Mouse (Mus musculus) right cerebral cortex, postnatal 4 days (tissue): ENCODE measurements around the gene Usp29.
A peak's percentile ranks its signal among the peaks of the same experiment; 100 is the strongest.

ENCODE experiments used
- DNase-seq: peaks from one replicate; pipeline ENCODE4 v3.0.0-alpha.2; 2022

Usp29 gene

GRCm38 (mm10) chr7:6730241-6730640 lies at the start of gene Usp29, which contains the start of gene Peg3:
Usp29 (plus strand) TSS chr7:6730578.
Peg3 (minus strand) TSS chr7:6730431.
- peak; percentile 79 for DNase-seq

- DNase-seq, result no peak
Observed at GRCm38 (mm10) chr7:6685511-6685910, 44.9 kb upstream of the Usp29 start.

DNA sequence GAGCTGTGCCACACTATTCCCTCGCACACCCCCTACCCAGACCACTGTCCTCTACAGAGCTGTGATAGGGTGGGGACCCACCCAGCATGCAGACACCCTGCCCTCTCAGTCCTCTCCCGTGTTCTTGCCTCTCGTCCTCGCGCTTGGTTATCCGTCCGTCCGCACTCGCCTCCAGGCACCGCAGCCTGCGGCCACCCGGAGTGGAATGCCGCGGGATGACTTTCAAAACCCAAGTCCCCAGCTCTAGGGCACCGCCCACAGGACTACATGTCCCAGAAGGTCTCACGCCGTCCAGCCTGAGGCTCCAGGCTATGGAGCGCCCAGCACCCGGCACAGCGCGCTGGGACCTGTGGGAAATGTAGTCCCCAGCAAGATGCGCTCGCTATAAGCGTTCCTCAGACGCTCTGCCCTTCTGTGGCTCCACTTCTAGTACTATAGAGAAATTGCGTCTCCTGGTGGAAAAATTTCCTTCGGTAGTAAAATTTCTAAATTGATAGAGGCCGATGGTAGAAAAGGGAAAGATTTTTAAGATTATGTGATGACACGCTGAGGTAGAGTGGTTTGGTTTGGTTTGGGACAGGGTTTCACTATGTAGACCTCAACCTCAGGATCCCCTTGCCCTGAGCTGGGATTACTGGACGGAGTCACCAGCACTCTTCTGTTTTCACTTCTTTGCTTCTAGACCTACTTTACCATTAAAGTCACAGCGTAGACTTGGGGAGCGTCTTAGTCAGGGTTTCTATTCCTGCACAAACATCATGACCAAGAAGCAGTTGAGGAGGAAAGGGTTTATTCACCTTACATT lies 33.9 kb upstream of the Usp29 start, which contains the start of gene Zim1:
Gene Zim1, minus strand, starts transcription at position 210 of the 805 bp plus-strand sequence.
- DNase-seq, result peak; percentile 87

- DNase-seq, result no peak
Observed at GRCm38 (mm10) chr7:6699230-6699629, 31.1 kb upstream of the Usp29 start.

- no peak for DNase-seq
Observed at GRCm38 (mm10) chr7:6707416-6708015, 22.9 kb upstream of the Usp29 start.

DNA sequence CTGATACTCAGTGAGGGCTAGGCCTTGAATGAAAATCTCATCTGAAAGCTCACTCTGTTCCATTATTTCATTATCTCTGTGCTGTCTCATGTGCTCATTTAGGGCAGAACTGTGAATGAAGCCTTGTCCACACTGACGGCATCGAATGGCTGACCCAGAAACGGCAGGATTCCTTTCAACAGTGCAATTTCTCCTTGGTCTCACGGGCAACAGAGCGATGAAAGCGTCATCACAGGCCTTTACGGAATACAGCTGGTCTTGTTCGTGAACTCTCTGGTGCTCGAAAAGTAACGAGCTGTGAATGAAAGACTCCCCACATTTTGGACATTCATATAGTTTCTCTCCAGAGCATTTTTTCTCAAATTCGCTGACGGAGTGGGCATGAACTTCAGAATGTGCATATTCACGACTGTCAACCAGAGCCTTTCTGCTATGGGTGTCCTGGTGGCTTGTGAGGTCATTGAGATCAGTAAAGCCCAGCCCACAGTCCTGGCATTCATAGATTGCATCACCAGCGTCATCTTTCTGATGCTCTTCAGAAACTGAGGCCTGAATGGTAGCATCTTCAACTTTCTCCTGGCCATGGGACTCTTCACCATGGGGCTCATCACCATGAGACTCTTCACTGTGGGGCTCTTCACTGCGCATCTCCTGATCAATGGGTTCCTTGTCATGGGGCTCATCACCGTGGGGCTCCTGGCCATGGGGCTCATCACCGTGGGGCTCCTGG lies 21.8 kb upstream of the Usp29 start:
- no peak for DNase-seq

DNA sequence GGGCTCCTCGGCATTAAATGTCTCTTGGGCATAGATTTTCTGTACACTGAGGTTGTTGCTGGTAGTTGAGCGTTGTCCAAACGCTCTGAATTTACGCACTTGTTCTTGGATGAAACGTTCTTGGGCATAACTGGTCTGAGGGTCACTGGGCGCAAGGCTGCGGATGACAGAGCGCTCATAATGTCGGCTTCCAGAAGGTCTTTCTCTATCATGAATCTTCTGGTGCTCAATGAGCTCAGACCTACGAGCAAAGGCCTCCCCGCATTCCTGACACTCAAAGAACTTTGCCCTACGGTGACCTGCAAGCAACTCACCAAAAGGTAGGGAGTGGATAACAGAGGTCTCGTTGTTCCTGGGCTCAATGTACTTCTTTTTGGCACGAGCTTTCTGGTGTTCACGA lies 21.0 kb upstream of the Usp29 start:
- DNase-seq, result no peak

DNA sequence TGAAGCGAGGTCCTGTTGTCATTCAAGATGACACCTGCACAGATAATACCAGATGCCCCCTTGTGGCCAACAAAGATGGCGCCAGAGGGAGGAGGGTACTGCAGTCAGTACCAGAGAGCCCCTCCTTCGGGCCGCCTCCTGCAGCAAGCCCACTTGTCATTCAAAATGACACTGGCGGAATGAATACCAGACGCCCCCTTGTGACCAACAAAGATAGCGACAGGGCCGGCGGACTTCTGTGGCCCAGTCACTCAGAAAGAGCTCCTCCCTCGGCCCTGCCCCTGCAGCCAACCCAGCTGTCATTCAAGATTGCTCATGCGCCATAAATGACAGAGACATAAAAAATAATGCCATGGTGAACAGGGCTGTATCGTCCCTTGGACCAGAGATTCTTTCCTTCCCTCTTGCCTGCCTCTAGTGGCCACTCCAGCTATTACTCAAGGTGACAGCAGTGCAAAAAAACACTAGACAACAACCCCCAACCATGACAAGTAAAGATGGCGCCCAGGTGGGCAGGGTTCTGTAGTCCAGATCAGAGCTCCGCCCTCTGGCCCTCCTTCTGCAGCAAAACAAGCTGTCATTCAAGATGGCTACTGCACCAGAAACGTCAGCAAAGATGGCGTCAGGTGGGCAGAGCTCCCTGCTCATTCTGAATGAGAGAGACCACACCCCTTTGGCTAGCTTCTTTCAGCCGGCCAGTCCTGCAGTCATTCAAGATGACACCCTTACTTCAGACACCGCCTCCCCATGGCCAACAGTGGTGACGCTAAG lies 2.8 kb upstream of the Usp29 start:
- peak; percentile 79 for DNase-seq

- DNase-seq, result peak; percentile 85
Observed at GRCm38 (mm10) chr7:6728263-6728931, 2.0 kb upstream of the Usp29 start.

GRCm38 (mm10) chr7:6729061-6729817 lies 1.1 kb upstream of the Usp29 start:
- peak; percentile 93 for DNase-seq

GRCm38 (mm10) chr7:6730801-6731200 lies 423 bp downstream of the Usp29 start:
- peak; percentile 15 for DNase-seq

DNA sequence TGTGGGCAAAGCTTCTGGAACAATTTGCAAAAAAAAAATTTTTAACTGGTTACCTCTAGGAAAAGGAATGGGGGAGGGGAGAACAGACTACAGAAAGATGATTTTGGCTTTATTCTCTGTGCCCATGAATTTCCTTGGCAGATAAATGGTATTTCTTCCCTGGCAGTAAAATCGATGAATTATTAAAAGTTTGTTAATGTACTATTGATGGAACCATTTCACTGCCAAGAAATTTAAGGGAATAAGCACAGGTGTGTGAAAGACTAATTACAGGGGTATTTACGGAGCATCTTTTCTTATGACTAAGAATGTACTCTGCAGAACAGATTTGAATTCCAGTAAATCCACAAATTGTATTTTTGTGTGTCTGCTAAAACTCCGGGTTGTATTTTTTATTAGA lies 995 bp downstream of the Usp29 start:
- no peak for DNase-seq

GRCm38 (mm10) chr7:6731930-6732329 lies 1.6 kb downstream of the Usp29 start:
- DNase-seq, result no peak

DNA sequence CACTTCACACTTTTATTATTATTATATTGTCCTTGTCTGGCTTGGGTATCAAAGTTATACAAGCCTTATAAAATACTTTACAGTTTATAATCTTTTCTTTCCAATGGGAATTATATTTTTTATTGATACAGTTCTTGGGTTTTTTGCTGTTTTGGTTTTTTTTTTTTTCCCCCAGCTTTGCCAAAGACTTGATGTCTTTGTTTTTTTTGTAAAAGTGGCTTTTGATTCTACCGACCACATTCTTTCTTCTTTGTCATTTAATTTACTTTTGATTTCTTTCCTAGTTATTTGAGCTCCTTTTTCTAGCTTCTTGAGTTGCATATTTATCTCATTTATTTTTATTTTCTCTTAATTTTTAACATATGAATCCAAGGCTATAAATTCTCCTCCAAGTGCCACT lies 5.7 kb downstream of the Usp29 start:
- no peak for DNase-seq

DNA sequence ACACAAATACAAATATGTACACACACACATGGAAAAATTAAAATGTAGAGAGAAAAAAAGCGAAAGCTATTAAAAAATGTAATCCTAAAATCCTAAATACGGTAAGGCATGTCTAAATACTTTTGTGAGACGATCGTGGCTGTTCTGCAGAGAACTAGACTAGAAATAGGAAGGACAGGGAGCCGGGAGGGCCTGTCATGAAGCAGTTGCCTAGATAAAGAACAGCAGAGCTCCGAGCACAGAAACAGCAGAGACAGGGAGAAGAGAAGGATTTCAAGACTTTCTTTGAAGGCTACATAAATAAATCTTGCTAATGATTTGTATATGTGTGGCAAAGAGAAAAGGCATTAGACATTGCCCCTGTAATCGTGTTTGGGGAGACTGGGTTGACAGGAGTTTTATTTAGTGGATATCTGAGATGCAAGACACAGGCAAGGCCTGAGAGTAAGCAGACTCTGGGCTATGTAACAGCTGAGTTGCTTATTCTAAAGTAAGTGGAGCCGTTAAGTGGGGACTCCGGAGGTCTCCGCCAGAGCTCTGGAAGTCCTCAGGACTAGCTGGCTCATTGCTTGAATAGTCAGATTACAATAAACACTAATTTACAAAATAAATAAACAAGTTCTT lies 14.0 kb downstream of the Usp29 start:
- no peak for DNase-seq

GRCm38 (mm10) chr7:6749196-6749595 lies 18.8 kb downstream of the Usp29 start:
- DNase-seq, result no peak

- no peak for DNase-seq
Observed at GRCm38 (mm10) chr7:6753440-6753839, 23.1 kb downstream of the Usp29 start.

GRCm38 (mm10) chr7:6756777-6757291 lies 26.5 kb downstream of the Usp29 start:
- DNase-seq, result no peak

DNA sequence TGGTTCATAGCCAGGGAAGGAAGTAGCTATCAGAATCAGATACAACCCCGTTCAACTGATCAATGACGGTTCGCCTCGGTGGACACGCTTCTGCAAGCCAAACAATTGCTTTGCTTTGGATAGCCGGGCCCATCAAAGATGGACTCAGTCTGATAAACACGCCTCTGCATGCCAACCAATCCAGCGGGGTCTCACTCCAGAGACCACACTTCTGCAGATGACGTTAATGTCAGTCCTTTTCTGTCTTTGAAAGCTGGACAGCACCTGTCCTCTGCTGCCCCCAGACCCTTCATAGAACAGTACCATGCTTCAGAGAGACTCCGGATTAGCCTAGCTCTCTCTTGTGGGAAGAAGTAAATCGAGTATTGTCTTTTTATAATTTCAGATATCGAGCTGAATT lies 29.3 kb downstream of the Usp29 start:
- DNase-seq, result no peak

DNA sequence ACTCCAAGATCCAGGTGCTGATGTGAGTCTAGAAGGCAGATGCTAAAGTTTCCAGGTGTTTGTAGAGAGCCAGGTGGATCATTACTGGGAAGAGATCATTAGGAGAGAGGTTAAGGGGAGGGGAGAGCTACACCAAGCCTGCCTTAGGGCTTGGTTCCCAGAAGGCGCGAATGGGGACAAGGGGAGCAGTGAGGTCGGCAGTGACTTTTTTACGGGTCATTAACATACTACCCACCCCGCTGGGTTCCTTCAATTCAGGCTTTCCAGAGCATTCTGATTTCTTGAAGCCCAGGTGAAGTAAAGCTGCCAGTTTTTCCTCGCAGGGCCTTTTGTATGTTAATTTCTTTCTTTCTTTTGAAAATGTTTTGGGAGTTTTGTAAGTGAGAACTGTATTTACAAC lies 29.8 kb downstream of the Usp29 start:
- DNase-seq, result no peak

GRCm38 (mm10) chr7:6765240-6765639 lies 34.9 kb downstream of the Usp29 start:
- no peak for DNase-seq
